Mouse (Mus musculus) left cerebral cortex, adult 2 months (tissue): ENCODE data around the gene Lrrc4b. TPM values are rescaled to one million over a fixed set of nuclear protein-coding genes. Genes with fewer than 3 reads are reported as not detected.

Source experiments
- DNase-seq, 2 experiments: peaks; one replicate each; pipeline ENCODE4 v3.0.0; 2021 to 2022; ENCODE audit warnings: low spot score in 2 of 2, mixed read lengths in 1 of 2; ENCODE audit errors: extremely low spot score in 1 of 2
- H3K27ac ChIP-seq: fragments of 200-600 bp; 2 replicates; pipeline ENCODE4 v1.8.1; 2022
- H3K4me3 ChIP-seq: fragments of 200-600 bp; 2 replicates; pipeline ENCODE4 v1.8.1; 2022
- CTCF ChIP-seq: fragments of 200-600 bp; IDR thresholded peaks from 2 replicates; pipeline ENCODE4 v1.8.1; 2022; ENCODE audit warnings: antibody characterized with exemption, mild to moderate bottlenecking, moderate library complexity
- intact Hi-C: fragments of 180-260 bp; cut with DNase I; formaldehyde crosslinking; loops from one replicate; pipeline ENCODE4 v1.15.1; 2025
- long read RNA-seq, 2 experiments: library from polyadenylated mRNA; stranded (forward); transcript quantifications; one replicate each; pipeline ENCODE4 v2.0.0; 2021; ENCODE audit warnings: borderline mapping rate in 2 of 2
- total RNA-seq, 2 experiments: library from RNA; stranded (reverse); gene quantifications; 2 replicates each; pipeline ENCODE4 v1.2.3; 2021

Gene Lrrc4b
- total RNA-seq = 100 to 1,000 TPM; 278 to 294 TPM
- long read RNA-seq, experiment 1, transcript Lrrc4b-201 (3 exons, 2,728 nt) = minor isoform, 15 of 124 reads
- long read RNA-seq, experiment 1, transcript Lrrc4b-202 (3 exons, 790 nt) = major isoform, 57 of 124 reads
- long read RNA-seq, experiment 1, partial matches to known transcripts = 49 of 124 reads
- long read RNA-seq, experiment 1, other reads (novel, unspliced or antisense) = 3 of 124 reads
- long read RNA-seq, experiment 2, transcript Lrrc4b-202 (3 exons, 790 nt) = major isoform, 34 of 80 reads
- long read RNA-seq, experiment 2, transcript Lrrc4b-201 (3 exons, 2,728 nt) = minor isoform, 7 of 80 reads
- long read RNA-seq, experiment 2, partial matches to known transcripts = 8 of 80 reads
- long read RNA-seq, experiment 2, other reads (novel, unspliced or antisense) = 31 of 80 reads

GRCm38 (mm10) chr7:44428968-44429521 lies at the start of gene Lrrc4b:
TSS of gene Lrrc4b (plus strand) at chr7:44429018.
- peak; percentile 83 to 84 for DNase-seq
- Histone ChIP-seq H3K4me3 (peak within 1 kb of the TSS; percentile 73), H3K27ac (peak within 1 kb of the TSS; percentile 94)
- TF ChIP-seq CTCF = peak; percentile 1; the same call in 1 of the 2 replicates
- intact Hi-C loops = loop anchor here (2.0 kb wide), 1 partner anchor 22 kb away; no protein-coding TSS in a partner anchor

- no peak for TF ChIP-seq CTCF
- DNase-seq = peak; percentile 66 to 75
- Histone ChIP-seq H3K4me3 (no peak overlapping the region), H3K27ac (peak overlapping the region; percentile 86)
- intact Hi-C loops = no loop called here
Measured at GRCm38 (mm10) chr7:44382541-44382940, 46.3 kb upstream of the Lrrc4b start.

GRCm38 (mm10) chr7:44383980-44384715 lies 44.7 kb upstream of the Lrrc4b start, which contains the start of gene Syt3:
TSS of gene Syt3 (plus strand) at chr7:44384102.
- intact Hi-C loops = no loop called here
- no peak for TF ChIP-seq CTCF
- Histone ChIP-seq H3K4me3 (peak within 1 kb of the TSS; percentile 69), H3K27ac (peak within 1 kb of the TSS; percentile 88)
- peak; percentile 73 to 76 for DNase-seq

GRCm38 (mm10) chr7:44384716-44385059 lies 44.1 kb upstream of the Lrrc4b start:
- intact Hi-C loops = no loop called here
- Histone ChIP-seq H3K4me3 (peak overlapping the region; percentile 69), H3K27ac (peak overlapping the region; percentile 88)
- no peak for DNase-seq
- no peak for TF ChIP-seq CTCF

GRCm38 (mm10) chr7:44385720-44386119 lies 43.1 kb upstream of the Lrrc4b start, which contains the start of gene 1700008O03Rik:
TSS of gene 1700008O03Rik (minus strand) at chr7:44385820.
- H3K4me3 ChIP-seq = peak within 1 kb of the TSS; percentile 69
- peak within 1 kb of the TSS; percentile 88 for H3K27ac ChIP-seq
- DNase-seq = no peak
- intact Hi-C loops = no loop called here
- no peak; the same call in 1 of the 2 replicates for TF ChIP-seq CTCF

- Histone ChIP-seq H3K4me3 (no peak overlapping the region), H3K27ac (no peak overlapping the region)
- no peak for TF ChIP-seq CTCF
- intact Hi-C loops = no loop called here
- DNase-seq = no peak
Measured at GRCm38 (mm10) chr7:44391831-44392230, 37.0 kb upstream of the Lrrc4b start.

- intact Hi-C loops = no loop called here
- TF ChIP-seq CTCF = no peak
- DNase-seq = no peak
- Histone ChIP-seq H3K27ac (no peak overlapping the region), H3K4me3 (no peak overlapping the region)
Measured at GRCm38 (mm10) chr7:44392341-44392740, 36.5 kb upstream of the Lrrc4b start.

- no peak for DNase-seq
- no peak overlapping the region for H3K27ac ChIP-seq
- intact Hi-C loops = no loop called here
- H3K4me3 ChIP-seq = no peak overlapping the region
- no peak for TF ChIP-seq CTCF
Measured at GRCm38 (mm10) chr7:44393284-44393683, 35.5 kb upstream of the Lrrc4b start.

GRCm38 (mm10) chr7:44398570-44398969 lies 30.2 kb upstream of the Lrrc4b start:
- peak; percentile 63 for TF ChIP-seq CTCF
- peak; percentile 42 to 54 for DNase-seq
- intact Hi-C loops = no loop called here
- H3K27ac ChIP-seq = no peak overlapping the region
- no peak overlapping the region for H3K4me3 ChIP-seq

- intact Hi-C loops = no loop called here
- H3K27ac ChIP-seq = no peak overlapping the region
- no peak for TF ChIP-seq CTCF
- no peak overlapping the region for H3K4me3 ChIP-seq
- DNase-seq = no peak
Measured at GRCm38 (mm10) chr7:44401673-44402072, 27.1 kb upstream of the Lrrc4b start.

- H3K4me3 ChIP-seq = peak overlapping the region; percentile 39
- DNase-seq = peak; percentile 91 to 95
Measured at GRCm38 (mm10) chr7:44405346-44406014, 23.3 kb upstream of the Lrrc4b start.

More at GRCm38 (mm10) chr7:44405346-44406014, 23.3 kb upstream of the Lrrc4b start:
- intact Hi-C loops = loop anchor here (2.0 kb wide), 1 partner anchor 23 kb away; the partner anchor contains the start of gene Lrrc4b
- no peak for TF ChIP-seq CTCF
- H3K27ac ChIP-seq = peak overlapping the region; percentile 86
